Mouse (Mus musculus) forebrain, embryonic 15.5 days (tissue): Measurements from ENCODE around the gene Tmem26. TPM values are rescaled to one million over a fixed set of nuclear protein-coding genes. Genes with fewer than 3 reads are reported as not detected.

Experiments used
- ATAC-seq: fragments of 200-750 bp; cut with Nextera tagmentation; replicated peaks from 2 replicates; pipeline ENCODE4 v1.8.0; 2017; ENCODE audit warnings: mild to moderate bottlenecking, moderate TSS enrichment, moderate library complexity
- H3K27ac ChIP-seq: fragments of 300-500 bp; sonication (generic); replicated peaks from 2 replicates; pipeline ENCODE4 v1.5.1; 2015; ENCODE audit warnings: mild to moderate bottlenecking, inconsistent platforms
- H3K27me3 ChIP-seq: fragments of 300-500 bp; sonication (generic); 2 replicates; pipeline ENCODE4 v1.6.1; 2015; ENCODE audit warnings: inconsistent platforms
- H3K36me3 ChIP-seq: fragments of 300-500 bp; sonication (generic); 2 replicates; pipeline ENCODE4 v1.6.1; 2015; ENCODE audit warnings: mild to moderate bottlenecking, inconsistent platforms
- H3K4me1 ChIP-seq: fragments of 300-500 bp; sonication (generic); 2 replicates; pipeline ENCODE4 v1.6.1; 2015; ENCODE audit warnings: inconsistent platforms
- H3K4me2 ChIP-seq: fragments of 300-500 bp; sonication (generic); replicated peaks from 2 replicates; pipeline ENCODE4 v1.6.1; 2015; ENCODE audit warnings: mild to moderate bottlenecking, inconsistent platforms
- H3K4me3 ChIP-seq: fragments of 300-500 bp; sonication (generic); 2 replicates; pipeline ENCODE4 v1.5.1; 2015; ENCODE audit warnings: mild to moderate bottlenecking, inconsistent platforms
- H3K9ac ChIP-seq: fragments of 300-500 bp; sonication (generic); replicated peaks from 2 replicates; pipeline ENCODE4 v1.6.1; 2015; ENCODE audit warnings: mild to moderate bottlenecking, inconsistent platforms
- H3K9me3 ChIP-seq: fragments of 300-500 bp; sonication (generic); 2 replicates; pipeline ENCODE4 v1.6.1; 2016; ENCODE audit warnings: inconsistent platforms
- WGBS: fragments of 180-500 bp; shearing (Covaris S2); methylation state at CpG from one replicate; pipeline ENCODE4 v1.1.7; 2015; ENCODE audit warnings: mixed read lengths; 5-methylcytosine and 5-hydroxymethylcytosine counted together
- polyA plus RNA-seq: library from polyadenylated mRNA; unstranded; fragments of >200 nt; fragmentation: Nextera tagmentation; extraction: Ambion mirVana; gene quantifications from 2 replicates; pipeline ENCODE4 v1.2.1, GENCODE M21; 2015

Tmem26 gene
- polyA plus RNA-seq, 1 experiment from 2014 or later, result 2.2 TPM

GRCm38 (mm10) chr10:68781067-68781868 is 57.8 kb downstream of the Tmem26 start:
- H3K27me3 ChIP-seq, result no peaks in the 10 kb centered on the region
- no peaks in the 10 kb centered on the region for H3K4me1 ChIP-seq
- H3K9ac ChIP-seq, result no peak overlapping the region
- H3K4me2 ChIP-seq, result no peak overlapping the region
- WGBS, result 82% methylated on average over 9 of the region's 9 CpGs
- no peak overlapping the region for H3K27ac ChIP-seq
- H3K9me3 ChIP-seq, result no peaks in the 10 kb centered on the region
- no peak overlapping the region for H3K4me3 ChIP-seq
- no peaks in the 10 kb centered on the region for H3K36me3 ChIP-seq
- ATAC-seq, result no peak

GRCm38 (mm10) chr10:68782724-68783123 is 59.3 kb downstream of the Tmem26 start:
- Histone ChIP-seq H3K4me1 (no peaks in the 10 kb centered on the region), H3K27me3 (no peaks in the 10 kb centered on the region), H3K4me2 (no peak overlapping the region), H3K36me3 (no peaks in the 10 kb centered on the region), H3K4me3 (no peak overlapping the region), H3K9ac (no peak overlapping the region), H3K27ac (no peak overlapping the region), H3K9me3 (no peaks in the 10 kb centered on the region)
- no peak for ATAC-seq
- 92% methylated on average over 6 of the region's 6 CpGs for WGBS

- 87% methylated on average over 2 of the region's 2 CpGs for WGBS
- Histone ChIP-seq H3K4me2 (no peak overlapping the region), H3K9ac (no peak overlapping the region), H3K36me3 (no peaks in the 10 kb centered on the region), H3K4me3 (no peak overlapping the region), H3K27me3 (no peaks in the 10 kb centered on the region), H3K4me1 (no peaks in the 10 kb centered on the region), H3K9me3 (no peaks in the 10 kb centered on the region), H3K27ac (no peak overlapping the region)
- no peak for ATAC-seq
Observed at GRCm38 (mm10) chr10:68783856-68784255, 60.4 kb downstream of the Tmem26 start.

- WGBS, result 90% methylated on average over 1 of the region's 1 CpGs
- no peak for ATAC-seq
- no peak overlapping the region for H3K9ac ChIP-seq
Observed at GRCm38 (mm10) chr10:68784463-68784862, 61.0 kb downstream of the Tmem26 start.

GRCm38 (mm10) chr10:68795466-68795865 is 72.0 kb downstream of the Tmem26 start:
- no peak for ATAC-seq
- H3K9me3 ChIP-seq, result no peaks in the 10 kb centered on the region
- no peaks in the 10 kb centered on the region for H3K27me3 ChIP-seq
- H3K9ac ChIP-seq, result no peak overlapping the region
- no peak overlapping the region for H3K27ac ChIP-seq
- H3K36me3 ChIP-seq, result no peaks in the 10 kb centered on the region
- H3K4me2 ChIP-seq, result no peak overlapping the region
- peaks cover 6% of the 10 kb centered on the region; the same call in 1 of the 2 replicates for H3K4me1 ChIP-seq
- WGBS, result 11% methylated on average over 3 of the region's 3 CpGs
- no peak overlapping the region for H3K4me3 ChIP-seq

More at GRCm38 (mm10) chr10:68784463-68784862, 61.0 kb downstream of the Tmem26 start:
- Histone ChIP-seq H3K27me3 (no peaks in the 10 kb centered on the region), H3K4me3 (no peak overlapping the region), H3K4me2 (no peak overlapping the region), H3K9me3 (no peaks in the 10 kb centered on the region), H3K36me3 (no peaks in the 10 kb centered on the region), H3K27ac (no peak overlapping the region), H3K4me1 (no peaks in the 10 kb centered on the region)

GRCm38 (mm10) chr10:68799883-68800282 is 76.4 kb downstream of the Tmem26 start:
- WGBS, result 82% methylated on average over 7 of the region's 7 CpGs
- Histone ChIP-seq H3K9me3 (no peaks in the 10 kb centered on the region), H3K4me1 (peaks cover 6% of the 10 kb centered on the region; the same call in 1 of the 2 replicates), H3K4me2 (no peak overlapping the region), H3K9ac (no peak overlapping the region), H3K27me3 (no peaks in the 10 kb centered on the region), H3K4me3 (no peak overlapping the region), H3K36me3 (no peaks in the 10 kb centered on the region), H3K27ac (no peak overlapping the region)
- ATAC-seq, result no peak

- Histone ChIP-seq H3K4me2 (no peak overlapping the region), H3K27ac (no peak overlapping the region), H3K9me3 (no peaks in the 10 kb centered on the region), H3K27me3 (no peaks in the 10 kb centered on the region), H3K4me1 (peaks cover 2% of the 10 kb centered on the region; the same call in 1 of the 2 replicates), H3K4me3 (no peak overlapping the region), H3K9ac (no peak overlapping the region), H3K36me3 (no peaks in the 10 kb centered on the region)
- no peak for ATAC-seq
- WGBS, result 92% methylated on average over 7 of the region's 7 CpGs
Observed at GRCm38 (mm10) chr10:68800339-68800738, 76.9 kb downstream of the Tmem26 start.

- no peak overlapping the region for H3K4me2 ChIP-seq
- no peaks in the 10 kb centered on the region for H3K4me1 ChIP-seq
- no peak; the same call in 1 of the 2 replicates for ATAC-seq
- H3K27me3 ChIP-seq, result no peaks in the 10 kb centered on the region
- no peak overlapping the region for H3K9ac ChIP-seq
- no peak overlapping the region for H3K4me3 ChIP-seq
- WGBS, result 60% methylated on average over 1 of the region's 1 CpGs
- no peaks in the 10 kb centered on the region for H3K9me3 ChIP-seq
- H3K27ac ChIP-seq, result no peak overlapping the region
- H3K36me3 ChIP-seq, result no peaks in the 10 kb centered on the region
Observed at GRCm38 (mm10) chr10:68806328-68806727, 82.9 kb downstream of the Tmem26 start.

GRCm38 (mm10) chr10:68810958-68811357 is 87.5 kb downstream of the Tmem26 start:
- 92% methylated on average over 5 of the region's 5 CpGs for WGBS
- H3K36me3 ChIP-seq, result no peaks in the 10 kb centered on the region
- H3K4me2 ChIP-seq, result no peak overlapping the region
- no peaks in the 10 kb centered on the region for H3K4me1 ChIP-seq
- no peaks in the 10 kb centered on the region for H3K27me3 ChIP-seq
- no peak overlapping the region for H3K27ac ChIP-seq
- H3K4me3 ChIP-seq, result no peak overlapping the region
- no peak for ATAC-seq
- no peaks in the 10 kb centered on the region for H3K9me3 ChIP-seq
- H3K9ac ChIP-seq, result no peak overlapping the region

GRCm38 (mm10) chr10:68812699-68813098 is 89.3 kb downstream of the Tmem26 start:
- no peak overlapping the region for H3K9ac ChIP-seq
- H3K27ac ChIP-seq, result no peak overlapping the region
- no peak overlapping the region for H3K4me3 ChIP-seq
- no peak overlapping the region for H3K4me2 ChIP-seq
- ATAC-seq, result no peak
- no peaks in the 10 kb centered on the region for H3K27me3 ChIP-seq
- 90% methylated on average over 12 of the region's 12 CpGs for WGBS
- H3K36me3 ChIP-seq, result no peaks in the 10 kb centered on the region
- no peaks in the 10 kb centered on the region for H3K4me1 ChIP-seq
- no peaks in the 10 kb centered on the region for H3K9me3 ChIP-seq

GRCm38 (mm10) chr10:68817281-68817680 is 93.8 kb downstream of the Tmem26 start:
- 88% methylated on average over 4 of the region's 4 CpGs for WGBS
- ATAC-seq, result no peak
- no peaks in the 10 kb centered on the region for H3K27me3 ChIP-seq
- H3K27ac ChIP-seq, result no peak overlapping the region
- no peak overlapping the region for H3K9ac ChIP-seq
- H3K4me3 ChIP-seq, result no peak overlapping the region
- no peaks in the 10 kb centered on the region for H3K4me1 ChIP-seq
- no peaks in the 10 kb centered on the region for H3K36me3 ChIP-seq
- no peaks in the 10 kb centered on the region for H3K9me3 ChIP-seq
- H3K4me2 ChIP-seq, result no peak overlapping the region

GRCm38 (mm10) chr10:68818065-68818759 is 94.8 kb downstream of the Tmem26 start:
- Histone ChIP-seq H3K27ac (no peak overlapping the region), H3K27me3 (no peaks in the 10 kb centered on the region), H3K9me3 (no peaks in the 10 kb centered on the region), H3K9ac (no peak overlapping the region), H3K4me2 (no peak overlapping the region), H3K4me3 (no peak overlapping the region), H3K36me3 (no peaks in the 10 kb centered on the region), H3K4me1 (no peaks in the 10 kb centered on the region)
- no peak for ATAC-seq
- WGBS, result 89% methylated on average over 10 of the region's 10 CpGs
